Mouse (Mus musculus) heart, embryonic 14.5 days (tissue): ENCODE measurements at regions not wholly inside any gene's neighbourhood (a gene's known extent, or its start where the extent isn't known, plus 50 kb on each side); places are given as distances from the start of the nearest gene placed in this dataset.

Experiments used
- ATAC-seq: fragments of 200-750 bp; cut with Nextera tagmentation; 2 replicates; pipeline ENCODE4 v1.8.0; 2017; ENCODE audit warnings: low read depth, moderate TSS enrichment; ENCODE audit not compliant: insufficient number of reproducible peaks, insufficient read depth, low FRiP score
- H3K27ac ChIP-seq, 2 experiments: fragments of 200-500 bp in 1 of 2; fragments of 300-500 bp in 1 of 2; sonication (generic) in 1 of 2; replicated peaks in 1 of 2; 2 replicates each; pipeline ENCODE4 v1.5.1; 2012 to 2014; ENCODE audit warnings: low read depth in 2 of 2, low read length in 2 of 2, control low read depth in 1 of 2, mild to moderate bottlenecking in 1 of 2, mixed read lengths in 1 of 2; ENCODE audit not compliant: control insufficient read depth in 1 of 2, insufficient read depth in 1 of 2
- H3K27me3 ChIP-seq: fragments of 300-500 bp; sonication (generic); 2 replicates; pipeline ENCODE4 v1.6.1; 2014; ENCODE audit warnings: mild to moderate bottlenecking, low read length, control low read depth; ENCODE audit not compliant: control insufficient read depth, insufficient read depth
- H3K36me3 ChIP-seq: fragments of 300-500 bp; sonication (generic); 2 replicates; pipeline ENCODE4 v1.6.1; 2014; ENCODE audit warnings: mild to moderate bottlenecking, control low read depth, low read length, mixed read lengths; ENCODE audit not compliant: control insufficient read depth, insufficient read depth
- H3K4me1 ChIP-seq, 2 experiments: fragments of 200-500 bp in 1 of 2; fragments of 300-500 bp in 1 of 2; sonication (generic) in 1 of 2; 2 replicates each; pipeline ENCODE4 v1.6.1; 2012 to 2014; ENCODE audit warnings: low read length in 2 of 2, control low read depth in 1 of 2, mixed read lengths in 1 of 2; ENCODE audit not compliant: control insufficient read depth in 2 of 2, insufficient read depth in 2 of 2
- H3K4me2 ChIP-seq: fragments of 300-500 bp; sonication (generic); 2 replicates; pipeline ENCODE4 v1.6.1; 2014; ENCODE audit warnings: mild to moderate bottlenecking, low read length
- H3K4me3 ChIP-seq, 2 experiments: fragments of 200-500 bp in 1 of 2; fragments of 300-500 bp in 1 of 2; sonication (generic) in 1 of 2; 2 replicates each; pipeline ENCODE4 v1.5.1; 2012 to 2014; ENCODE audit warnings: low read length in 2 of 2, mild to moderate bottlenecking in 2 of 2, control low read depth in 1 of 2, low read depth in 1 of 2, moderate library complexity in 1 of 2; ENCODE audit not compliant: control insufficient read depth in 1 of 2, insufficient read depth in 1 of 2
- H3K9ac ChIP-seq: fragments of 300-500 bp; sonication (generic); 2 replicates; pipeline ENCODE4 v1.6.1; 2014; ENCODE audit warnings: mild to moderate bottlenecking, low read length
- H3K9me3 ChIP-seq: fragments of 300-500 bp; sonication (generic); 2 replicates; pipeline ENCODE4 v1.6.1; 2016; ENCODE audit warnings: low read length, control low read depth; ENCODE audit not compliant: control insufficient read depth
- WGBS: fragments of 180-500 bp; shearing (Covaris S2); extraction: QIAGEN DNeasy Blood & Tissue Kit; methylation state at CpG from one replicate; pipeline ENCODE4 v1.1.7; 2014; 5-methylcytosine and 5-hydroxymethylcytosine counted together

DNA sequence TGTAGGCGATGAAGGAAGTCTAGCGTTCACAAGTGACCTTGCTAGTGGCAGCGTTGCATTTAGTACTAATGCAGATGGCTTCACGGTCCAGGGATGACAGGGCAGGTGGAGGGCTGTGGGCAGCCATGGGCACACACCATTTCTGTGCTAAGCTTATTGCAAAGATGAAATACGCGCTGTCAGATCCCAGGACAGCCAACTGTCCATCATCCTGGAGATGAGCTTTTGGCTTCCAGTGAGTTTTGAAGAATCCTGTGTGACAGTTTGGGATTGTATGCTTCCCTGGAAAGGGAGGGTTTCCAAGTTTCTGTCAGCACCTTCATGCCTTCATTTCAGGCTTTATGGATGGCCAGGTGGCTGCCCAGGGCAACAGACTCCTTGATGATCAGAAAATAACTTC, 547.9 kb upstream of the Fam19a5 start:
- Histone ChIP-seq H3K4me1 (no peaks in the 10 kb centered on the region), H3K4me3 (no peak overlapping the region), H3K4me2 (no peak overlapping the region), H3K9ac (no peak overlapping the region), H3K27ac (no peak overlapping the region), H3K36me3 (no peaks in the 10 kb centered on the region), H3K9me3 (no peaks in the 10 kb centered on the region; the same call in 1 of the 2 replicates), H3K27me3 (no peaks in the 10 kb centered on the region)
- 81% methylated on average over 6 of the region's 6 CpGs for WGBS
- no peak for ATAC-seq

DNA sequence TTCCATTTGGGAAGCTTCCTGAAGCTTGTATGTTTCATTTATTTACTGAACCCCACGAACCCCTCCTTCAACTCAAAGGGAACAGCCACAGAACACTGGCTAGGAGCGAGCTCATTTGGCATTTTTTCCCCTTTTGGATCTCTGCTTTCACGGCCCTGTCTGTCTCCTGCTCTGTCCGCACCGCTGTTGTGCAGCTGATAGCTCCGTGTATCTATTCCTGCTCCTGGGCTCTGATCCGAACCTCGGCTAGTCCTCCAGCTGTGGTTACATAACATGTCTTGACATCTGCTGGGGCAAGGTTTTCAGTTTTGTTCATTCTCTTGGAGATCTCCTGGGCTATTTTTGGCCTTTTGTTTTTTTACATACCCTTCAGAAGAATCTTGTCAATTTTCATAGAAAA, 525.1 kb upstream of the Fam19a5 start:
- no peaks in the 10 kb centered on the region for H3K27me3 ChIP-seq

DNA sequence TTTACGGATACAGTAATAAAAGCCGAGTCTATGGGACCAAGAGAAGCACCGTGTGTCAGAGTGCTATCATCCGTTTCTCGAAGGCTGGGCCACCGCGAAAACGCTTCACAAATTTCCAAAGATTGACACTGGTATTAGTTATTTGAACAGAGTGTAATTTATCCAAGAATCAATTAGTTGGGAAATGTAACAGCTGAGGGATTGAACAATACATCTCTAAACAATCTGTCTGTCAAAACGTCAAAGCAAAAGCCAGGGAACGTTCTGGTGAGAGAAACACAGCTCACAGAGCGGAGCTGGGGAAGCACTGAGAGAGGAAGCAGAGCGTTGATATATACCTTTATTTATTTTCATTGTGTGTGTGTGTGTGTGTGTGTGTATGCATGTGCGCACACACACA, 498.1 kb upstream of the Fam19a5 start:
- H3K36me3 ChIP-seq, result no peaks in the 10 kb centered on the region
- H3K9me3 ChIP-seq, result no peaks in the 10 kb centered on the region
- no peak overlapping the region for H3K9ac ChIP-seq
- H3K27ac ChIP-seq, result no peak overlapping the region
- H3K4me1 ChIP-seq, result no peaks in the 10 kb centered on the region
- no peak overlapping the region for H3K4me3 ChIP-seq
- no peak overlapping the region for H3K4me2 ChIP-seq
- H3K27me3 ChIP-seq, result no peaks in the 10 kb centered on the region
- WGBS, result 87% methylated on average over 13 of the region's 13 CpGs
- ATAC-seq, result no peak

More for the DNA sequence above, 525.1 kb upstream of the Fam19a5 start:
- no peak for ATAC-seq
- WGBS, result 54% methylated on average over 8 of the region's 8 CpGs
- no peak overlapping the region for H3K27ac ChIP-seq
- H3K4me2 ChIP-seq, result no peak overlapping the region
- no peaks in the 10 kb centered on the region for H3K4me1 ChIP-seq
- no peak overlapping the region for H3K4me3 ChIP-seq
- H3K36me3 ChIP-seq, result no peaks in the 10 kb centered on the region
- no peak overlapping the region for H3K9ac ChIP-seq
- H3K9me3 ChIP-seq, result no peaks in the 10 kb centered on the region

DNA sequence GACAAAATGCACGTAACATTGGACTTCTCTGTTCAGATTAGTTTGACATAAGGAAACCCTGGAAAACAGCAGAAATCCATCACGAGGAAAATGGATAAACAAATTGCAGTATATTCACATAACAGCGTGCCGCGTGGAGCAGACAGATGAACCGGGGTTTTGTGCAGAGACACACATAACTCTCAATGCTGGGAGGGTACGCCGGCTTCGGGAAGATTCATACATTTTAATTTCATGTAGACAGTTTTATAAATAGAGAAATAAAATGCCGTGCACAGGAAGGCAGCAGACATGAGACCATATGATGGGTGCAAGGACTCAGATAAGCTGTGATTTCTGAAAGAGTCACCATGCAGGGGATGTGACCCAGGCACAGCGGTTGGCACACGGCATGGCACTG, 489.9 kb upstream of the Fam19a5 start:
- no peaks in the 10 kb centered on the region for H3K9me3 ChIP-seq
- H3K4me3 ChIP-seq, result no peak overlapping the region
- H3K27ac ChIP-seq, result no peak overlapping the region
- H3K27me3 ChIP-seq, result no peaks in the 10 kb centered on the region
- H3K4me1 ChIP-seq, result no peaks in the 10 kb centered on the region
- 85% methylated on average over 12 of the region's 12 CpGs for WGBS
- H3K4me2 ChIP-seq, result no peak overlapping the region
- no peaks in the 10 kb centered on the region for H3K36me3 ChIP-seq
- ATAC-seq, result no peak
- H3K9ac ChIP-seq, result no peak overlapping the region

DNA sequence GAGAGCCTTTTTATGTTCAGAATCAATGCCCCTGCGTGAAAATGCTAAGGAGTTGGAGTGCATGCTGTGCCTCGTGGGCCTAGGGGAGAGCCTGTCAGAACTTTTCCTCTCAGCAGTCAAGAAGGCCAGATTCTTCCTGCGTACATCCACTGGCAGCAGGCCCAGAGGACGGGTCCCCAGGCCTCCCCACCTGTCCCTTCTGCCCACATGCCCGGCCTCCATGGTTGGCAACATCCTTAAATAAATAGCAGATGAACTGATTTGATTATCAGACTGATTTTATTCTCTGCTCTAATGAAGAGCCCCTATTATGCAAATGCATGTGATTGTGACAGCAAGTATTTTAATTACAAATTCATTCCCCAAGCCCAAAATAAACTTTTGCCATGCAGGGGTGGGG, 479.2 kb upstream of the Fam19a5 start:
- no peaks in the 10 kb centered on the region for H3K27me3 ChIP-seq
- H3K9me3 ChIP-seq, result no peaks in the 10 kb centered on the region
- H3K4me3 ChIP-seq, result no peak overlapping the region
- H3K27ac ChIP-seq, result no peak overlapping the region
- H3K4me2 ChIP-seq, result no peak overlapping the region
- H3K9ac ChIP-seq, result no peak overlapping the region
- H3K4me1 ChIP-seq, result no peaks in the 10 kb centered on the region
- WGBS, result 57% methylated on average over 5 of the region's 5 CpGs
- no peak for ATAC-seq
- H3K36me3 ChIP-seq, result no peaks in the 10 kb centered on the region

DNA sequence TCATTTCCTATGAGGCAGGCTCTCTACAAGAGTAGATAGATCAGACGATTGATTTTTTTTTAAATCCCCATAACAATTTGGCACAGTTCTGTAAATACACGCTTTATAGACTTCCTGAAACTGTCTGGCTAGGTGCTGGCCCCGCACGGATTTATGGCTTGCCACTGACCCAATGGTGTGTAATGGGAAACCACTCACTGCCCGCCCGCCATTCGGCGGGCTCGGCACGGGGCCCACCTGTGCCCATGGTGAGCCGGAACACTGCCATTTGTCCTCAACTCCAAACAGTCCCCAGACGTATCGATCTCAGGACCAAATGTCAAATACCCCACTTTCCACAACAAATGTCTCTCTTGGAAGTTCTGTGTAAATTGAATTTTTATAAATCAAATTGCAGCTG, 475.8 kb upstream of the Fam19a5 start:
- H3K4me3 ChIP-seq, result no peak overlapping the region
- no peak for ATAC-seq
- no peaks in the 10 kb centered on the region for H3K36me3 ChIP-seq
- no peaks in the 10 kb centered on the region for H3K9me3 ChIP-seq
- H3K27ac ChIP-seq, result no peak overlapping the region
- 93% methylated on average over 13 of the region's 13 CpGs for WGBS
- H3K4me1 ChIP-seq, result no peaks in the 10 kb centered on the region
- H3K27me3 ChIP-seq, result no peaks in the 10 kb centered on the region
- H3K9ac ChIP-seq, result no peak overlapping the region
- no peak overlapping the region for H3K4me2 ChIP-seq

DNA sequence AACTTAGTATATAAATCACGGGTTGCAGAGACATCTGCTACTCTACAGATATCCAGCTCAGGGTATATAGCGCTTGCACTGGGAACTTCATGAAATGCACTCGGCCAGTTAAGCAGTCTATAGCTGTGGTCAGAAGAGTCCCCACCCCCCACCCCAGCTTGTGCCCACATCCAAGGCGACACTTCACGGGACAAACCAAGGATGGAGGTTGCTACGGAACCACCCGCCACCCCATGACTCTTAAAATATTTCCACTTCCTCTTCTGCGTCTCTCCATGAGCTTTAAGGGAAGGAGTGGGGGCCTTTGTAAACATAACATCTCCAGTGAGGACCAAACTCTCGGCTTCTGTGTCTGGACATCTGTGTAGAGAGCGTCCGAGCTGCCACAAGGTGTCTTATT, 469.5 kb upstream of the Fam19a5 start:
- H3K36me3 ChIP-seq, result no peaks in the 10 kb centered on the region
- H3K4me2 ChIP-seq, result no peak overlapping the region
- WGBS, result 77% methylated on average over 11 of the region's 11 CpGs
- no peaks in the 10 kb centered on the region for H3K9me3 ChIP-seq
- H3K27ac ChIP-seq, result no peak overlapping the region
- no peaks in the 10 kb centered on the region for H3K27me3 ChIP-seq
- H3K4me1 ChIP-seq, result no peaks in the 10 kb centered on the region
- H3K4me3 ChIP-seq, result no peak overlapping the region
- no peak for ATAC-seq
- H3K9ac ChIP-seq, result no peak overlapping the region

DNA sequence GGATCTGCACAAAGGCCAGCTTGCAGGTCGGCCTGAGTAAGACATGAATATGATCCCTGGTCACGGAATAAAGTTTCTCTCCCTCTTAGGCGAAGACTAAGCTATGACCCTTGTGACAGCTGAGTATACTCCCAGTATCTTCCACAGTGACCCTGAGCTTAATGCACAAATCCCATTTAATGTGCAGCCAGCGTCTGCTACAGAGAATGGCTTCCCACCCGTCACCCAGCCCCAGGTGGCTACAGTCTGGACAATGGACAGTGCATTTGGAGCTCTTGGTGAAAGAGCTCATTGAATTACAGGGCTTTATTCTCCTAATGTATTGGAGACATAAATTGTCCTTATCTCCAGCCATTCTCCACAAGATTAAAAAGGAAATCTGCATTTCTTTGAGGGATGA, 454.3 kb upstream of the Fam19a5 start:
- ATAC-seq, result no peak
- Histone ChIP-seq H3K27me3 (no peaks in the 10 kb centered on the region), H3K4me1 (no peaks in the 10 kb centered on the region), H3K27ac (no peak overlapping the region), H3K4me3 (no peak overlapping the region), H3K4me2 (no peak overlapping the region), H3K36me3 (no peaks in the 10 kb centered on the region), H3K9me3 (no peaks in the 10 kb centered on the region), H3K9ac (no peak overlapping the region)
- 72% methylated on average over 5 of the region's 5 CpGs for WGBS
